Mouse (Mus musculus) left cerebral cortex, postnatal 4 days (tissue): ENCODE data around the gene Kiss1. TPM values are rescaled to one million over a fixed set of nuclear protein-coding genes. Genes with fewer than 3 reads are reported as not detected.

Source experiments
- DNase-seq: peaks from one replicate; pipeline ENCODE4 v3.0.0-alpha.2; 2022
- intact Hi-C: fragments of 180-260 bp; cut with DNase I; formaldehyde crosslinking; loops from one replicate; pipeline ENCODE4 v1.15.1; 2025
- total RNA-seq, 2 experiments: library from RNA; stranded (reverse); gene quantifications; 2 replicates each; pipeline ENCODE4 v1.2.3; 2021

Gene Kiss1
- total RNA-seq: not detected

GRCm38 (mm10) chr1:133321267-133321925 lies at the start of gene Kiss1:
TSS of gene Kiss1 (plus strand) at chr1:133321875.
- intact Hi-C loops: no loop called here
- DNase-seq: no peak

DNA sequence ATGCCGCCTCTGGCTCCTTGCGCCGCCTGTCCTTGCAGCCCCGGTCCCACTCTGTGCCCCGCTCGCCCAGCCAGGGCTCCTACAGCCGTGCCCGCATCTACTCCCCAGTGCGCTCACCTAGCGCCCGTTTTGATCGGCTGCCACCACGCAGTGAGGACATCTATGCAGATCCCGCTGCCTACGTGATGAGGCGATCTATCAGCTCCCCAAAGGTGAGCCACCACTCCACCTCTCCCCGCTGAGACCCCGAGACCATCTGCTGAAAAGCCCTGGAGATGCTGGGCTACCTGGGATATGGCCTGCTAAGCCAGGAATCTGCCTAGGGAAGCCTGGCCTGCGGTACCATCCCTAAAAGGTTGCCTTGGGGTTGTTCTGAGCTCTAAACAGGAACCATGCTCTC lies 47.5 kb upstream of the Kiss1 start:
- no peak for DNase-seq
- intact Hi-C loops: no loop called here

DNA sequence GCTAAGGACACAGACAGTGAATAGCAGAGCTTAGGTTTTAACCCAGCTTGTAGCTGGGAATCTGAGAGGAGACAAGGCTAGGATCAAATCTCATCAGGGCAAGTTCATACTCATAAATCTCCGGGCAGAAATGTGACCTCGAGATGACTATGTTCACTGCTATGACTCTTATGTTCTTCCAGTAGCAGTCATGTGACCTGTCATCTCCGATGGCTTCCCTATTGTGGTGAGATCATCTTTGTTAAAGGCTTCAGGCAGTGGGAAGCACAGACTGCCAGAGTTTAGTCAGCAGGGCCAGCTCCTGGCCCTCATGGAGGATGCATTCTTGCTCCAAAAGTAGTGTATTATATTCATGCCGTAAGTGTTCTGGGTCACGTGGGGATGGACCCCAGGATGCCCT lies 44.7 kb upstream of the Kiss1 start:
- intact Hi-C loops: no loop called here
- no peak for DNase-seq

- DNase-seq: no peak
- intact Hi-C loops: no loop called here
These were observed 43.1 kb upstream of the Kiss1 start for GRCm38 (mm10) chr1:133278539-133278938.

GRCm38 (mm10) chr1:133278946-133279631 lies 42.6 kb upstream of the Kiss1 start:
- intact Hi-C loops: no loop called here
- DNase-seq: no peak

DNA sequence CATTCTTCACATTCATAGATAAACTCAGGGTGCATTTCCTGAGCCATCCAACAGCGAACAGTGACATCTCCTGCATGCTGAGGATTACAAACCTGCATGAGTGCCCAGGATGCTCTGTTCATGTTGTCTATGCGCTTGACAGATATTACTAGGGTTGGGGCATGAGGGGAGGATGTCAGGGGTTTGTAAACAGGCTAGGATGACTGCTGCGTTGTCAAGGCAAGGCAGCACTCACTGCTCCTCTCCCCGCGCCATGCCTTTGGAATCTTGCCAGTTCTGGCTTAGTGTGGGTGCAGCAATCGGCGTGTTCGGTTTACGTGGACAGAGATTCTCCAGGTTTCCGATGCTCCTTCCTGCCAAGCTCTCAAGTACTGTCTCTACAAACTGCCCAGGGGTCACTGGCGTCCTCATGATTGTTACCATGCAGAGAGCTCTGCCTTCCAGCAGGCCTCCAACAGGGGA lies 42.0 kb upstream of the Kiss1 start:
- intact Hi-C loops: no loop called here
- peak; percentile 54 for DNase-seq

GRCm38 (mm10) chr1:133280537-133280936 lies 41.1 kb upstream of the Kiss1 start:
- intact Hi-C loops: no loop called here
- DNase-seq: no peak

DNA sequence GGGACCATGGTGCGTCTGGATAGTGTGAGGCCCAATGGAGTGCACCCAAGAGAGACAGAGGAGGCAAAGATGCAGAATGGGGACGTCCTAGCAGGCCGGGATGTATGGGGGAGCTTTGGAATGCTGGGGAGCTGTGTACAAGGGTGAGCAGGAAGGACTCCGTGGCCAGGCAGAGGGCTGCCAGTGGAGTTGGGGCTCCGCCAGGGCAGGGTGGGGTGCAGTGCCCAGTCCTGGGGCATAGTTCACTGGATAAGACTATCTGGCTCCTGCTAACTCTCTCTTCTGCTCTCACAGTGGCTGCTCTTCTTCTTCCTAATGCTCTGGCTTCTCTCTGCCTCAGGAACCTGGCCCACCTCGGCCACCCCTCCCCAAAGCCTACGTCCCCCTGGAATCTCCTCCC lies 35.8 kb upstream of the Kiss1 start:
- no peak for DNase-seq
- intact Hi-C loops: no loop called here

DNA sequence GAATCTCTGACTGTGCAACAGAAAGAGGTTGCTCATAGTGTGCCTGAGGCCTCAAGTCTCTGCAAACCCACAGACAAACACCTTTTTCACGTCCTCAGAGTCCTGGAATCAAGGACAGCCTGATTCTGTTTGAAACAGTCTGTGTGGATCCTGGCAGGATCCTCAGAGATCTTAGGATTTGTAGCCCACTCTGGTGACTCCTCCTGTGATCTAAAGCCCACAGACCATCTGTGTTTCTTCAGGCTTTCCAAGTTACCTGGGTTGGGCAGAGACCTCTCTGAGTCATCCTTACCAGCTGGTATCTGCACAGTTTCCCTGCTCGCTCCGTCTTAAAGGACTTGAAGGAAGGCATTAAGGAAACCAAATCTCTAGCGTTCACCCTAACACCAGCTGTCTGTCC lies 34.6 kb upstream of the Kiss1 start:
- no peak for DNase-seq
- intact Hi-C loops: no loop called here

DNA sequence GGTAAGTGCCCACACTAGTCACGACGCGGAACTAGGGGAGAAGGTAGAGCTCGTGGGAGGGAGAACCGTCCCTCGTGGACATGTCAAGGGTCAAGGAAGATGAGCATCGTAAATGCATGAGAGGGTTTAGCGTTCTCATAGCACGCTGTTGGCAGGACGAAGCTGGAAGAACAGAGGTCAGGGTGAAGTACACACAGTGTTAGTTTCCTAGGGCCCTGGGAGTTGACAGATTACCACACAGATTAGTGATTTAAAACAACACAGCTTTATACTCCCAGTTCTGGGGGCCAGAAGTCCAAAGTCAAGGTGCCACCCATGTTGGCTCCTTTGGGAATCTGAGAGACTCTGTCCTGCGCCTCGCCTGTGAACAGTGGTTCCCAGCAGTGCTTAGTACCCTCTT lies 33.8 kb upstream of the Kiss1 start:
- intact Hi-C loops: no loop called here
- no peak for DNase-seq

DNA sequence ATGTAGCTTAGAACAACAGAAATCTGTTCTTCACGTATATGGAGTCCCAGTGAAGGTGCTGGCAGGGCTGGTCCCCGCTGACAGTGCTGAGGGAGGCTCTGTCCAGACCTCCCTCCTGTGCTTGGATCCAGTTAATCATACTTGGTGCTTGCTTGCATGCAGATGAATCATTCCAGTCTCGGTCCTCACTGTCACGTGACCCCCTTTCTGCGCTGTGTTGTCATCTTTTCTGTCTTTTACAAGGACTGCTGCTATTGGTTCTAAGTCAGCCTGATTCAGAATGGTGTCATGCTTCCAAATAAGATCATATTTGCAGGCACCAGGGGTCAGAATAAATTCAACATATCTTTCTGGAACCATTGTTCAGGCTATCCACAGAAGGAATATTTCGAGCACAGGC lies 29.8 kb upstream of the Kiss1 start:
- no peak for DNase-seq
- intact Hi-C loops: no loop called here

GRCm38 (mm10) chr1:133292608-133293007 lies 29.1 kb upstream of the Kiss1 start:
- no peak for DNase-seq
- intact Hi-C loops: no loop called here

DNA sequence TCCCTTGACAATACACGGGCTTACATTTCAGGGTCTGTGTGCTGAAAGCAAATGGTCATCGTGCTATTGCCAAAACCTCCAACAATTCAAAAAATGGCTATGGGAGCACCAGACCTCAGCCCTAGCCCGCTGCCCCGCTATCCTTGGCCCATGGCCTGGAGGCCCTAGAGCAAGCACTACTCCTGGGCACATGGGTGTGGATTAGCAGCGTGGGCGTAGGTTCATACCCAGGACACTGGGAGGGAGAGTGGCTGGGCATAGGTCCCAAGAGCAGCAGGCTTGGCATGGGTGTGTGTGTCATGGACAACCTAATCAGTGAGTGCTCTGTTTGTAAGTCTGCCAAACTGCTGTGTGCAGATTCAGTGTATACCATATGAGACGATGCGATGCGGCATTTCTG lies 25.3 kb upstream of the Kiss1 start:
- DNase-seq: peak; percentile 90
- intact Hi-C loops: no loop called here

DNA sequence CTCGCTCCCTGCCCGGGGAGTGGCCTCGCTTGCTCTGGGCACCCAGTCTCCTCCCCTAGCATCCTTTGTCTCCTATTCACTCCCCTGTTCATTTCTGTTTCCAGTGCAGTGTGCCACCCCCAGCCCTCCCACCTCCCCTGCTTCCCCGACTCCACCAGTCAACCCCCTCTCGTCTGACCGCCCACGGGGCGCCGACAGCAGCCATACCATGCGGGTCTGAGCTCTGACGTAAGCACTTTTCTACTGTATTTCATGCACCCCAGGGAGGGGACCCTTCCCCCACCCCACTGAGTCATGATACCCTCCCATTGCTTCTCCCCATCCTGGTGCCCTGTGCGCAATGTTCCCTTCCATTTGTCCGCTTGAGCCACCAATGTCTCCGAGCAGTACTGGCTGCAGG lies 22.9 kb upstream of the Kiss1 start:
- no peak for DNase-seq
- intact Hi-C loops: no loop called here

GRCm38 (mm10) chr1:133302540-133302939 lies 19.1 kb upstream of the Kiss1 start:
- intact Hi-C loops: no loop called here
- peak; percentile 76 for DNase-seq

DNA sequence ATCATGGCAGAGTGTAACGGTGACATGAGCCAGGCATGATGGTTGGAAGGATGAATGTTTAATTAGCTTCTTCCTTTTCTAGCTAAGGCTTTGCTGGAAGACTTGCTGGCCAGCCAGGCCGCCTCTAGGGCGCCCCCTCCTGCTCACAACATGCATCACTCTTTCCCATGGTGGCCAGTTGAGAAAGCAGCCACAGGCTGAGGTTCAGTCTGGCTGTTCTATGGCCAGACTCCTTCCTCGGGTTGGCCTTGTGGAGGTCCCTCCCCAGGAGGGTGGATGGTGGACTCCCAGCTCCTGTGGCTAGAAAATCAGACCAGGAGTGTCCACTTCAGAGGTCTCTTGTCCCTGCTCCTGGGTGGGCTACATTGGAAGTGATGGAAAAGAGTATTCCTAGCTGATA lies 14.8 kb upstream of the Kiss1 start:
- peak; percentile 82 for DNase-seq
- intact Hi-C loops: no loop called here

- intact Hi-C loops: no loop called here
- peak; percentile 42 for DNase-seq
These were observed 14.4 kb upstream of the Kiss1 start for GRCm38 (mm10) chr1:133307318-133307717.

DNA sequence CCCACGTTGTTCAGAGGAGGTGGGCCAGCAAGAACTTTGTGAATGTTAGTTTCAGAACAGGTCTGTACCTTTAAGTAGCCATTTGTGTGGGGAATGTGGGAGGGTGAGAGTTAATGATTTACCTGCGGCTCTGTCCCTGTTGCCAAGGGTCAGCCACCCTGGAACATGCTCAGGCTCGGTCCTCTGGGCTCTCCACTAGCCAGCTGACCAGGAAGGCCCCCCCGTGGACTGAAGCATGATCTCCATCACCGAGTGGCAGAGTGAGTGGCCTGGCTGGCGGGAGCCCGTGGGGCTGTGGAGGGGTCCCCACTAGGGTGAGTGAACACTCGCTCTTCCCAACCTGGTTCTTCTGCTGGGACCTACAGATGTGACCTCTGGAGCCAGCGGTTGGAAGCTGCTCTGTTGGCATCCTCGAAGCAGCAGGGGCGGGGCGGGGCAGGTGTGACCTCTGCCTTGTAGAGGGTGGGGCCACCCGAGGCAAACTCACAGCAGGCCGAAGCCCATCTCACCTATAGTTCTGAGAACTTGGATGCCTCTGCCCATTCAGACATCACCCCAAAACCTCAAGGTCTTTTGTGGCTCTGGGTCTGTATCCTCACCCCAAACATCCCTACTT lies 11.9 kb upstream of the Kiss1 start, which contains the start of gene Golt1a:
Gene Golt1a (plus strand): TSS at position 149 of the 616 bp plus-strand sequence.
- intact Hi-C loops: loop anchor here (2.0 to 10.0 kb wide), 2 partner anchors 131 to 305 kb away; partner anchors contain the start of gene Snrpe
- no peak for DNase-seq

DNA sequence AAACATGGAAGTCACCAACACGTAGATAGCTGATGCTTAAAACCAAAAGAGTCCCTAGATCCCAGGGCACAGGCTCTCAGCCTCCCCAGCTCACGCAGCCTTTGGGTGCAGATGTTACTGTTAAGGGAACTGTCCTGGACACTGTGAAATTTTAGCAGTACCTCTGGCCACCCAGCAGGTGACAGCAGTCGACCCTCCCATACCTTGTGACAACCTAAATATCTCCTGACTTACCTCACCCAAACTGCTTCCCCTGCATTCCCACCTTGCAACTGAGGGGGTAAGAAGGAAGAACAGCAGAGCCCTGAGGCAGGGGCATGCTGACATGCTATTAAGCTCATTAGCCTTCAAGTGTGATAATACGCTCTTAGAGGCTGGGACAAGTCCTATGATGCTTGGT lies 10.4 kb upstream of the Kiss1 start:
- intact Hi-C loops: loop anchor here (10.0 kb wide), 1 partner anchor 304 kb away; the partner anchor contains the start of gene Snrpe
- no peak for DNase-seq

- intact Hi-C loops: loop anchor here (10.0 kb wide), 1 partner anchor 303 kb away; the partner anchor contains the start of gene Snrpe
- DNase-seq: peak; percentile 91
These were observed 9.7 kb upstream of the Kiss1 start for GRCm38 (mm10) chr1:133311946-133312345.

GRCm38 (mm10) chr1:133314364-133314763 lies 7.3 kb upstream of the Kiss1 start:
- peak; percentile 71 for DNase-seq
- intact Hi-C loops: loop anchor here (2.0 to 10.0 kb wide), 2 partner anchors 40 to 300 kb away; partner anchors contain the start of gene Snrpe
